Mouse (Mus musculus) retina, embryonic 14.5 days (tissue): ENCODE results near the gene Mettl16.
A peak's percentile ranks its signal among the peaks of the same experiment; 100 is the strongest.
"Not testable (repeated sequence)": the region's sequence is repeated elsewhere in the genome, so short reads cannot be mapped to it uniquely, and the experiment has no call there.

Experiments
- DNase-seq: peaks from one replicate; pipeline ENCODE4 v3.0.0-alpha.2; 2015; ENCODE audit warnings: low spot score

The Mettl16 gene

GRCm38 (mm10) chr11:74792874-74793273 lies 22.2 kb downstream of the Mettl16 start:
- no peak for DNase-seq

- no peak for DNase-seq
Measured at GRCm38 (mm10) chr11:74800658-74801057, 30.0 kb downstream of the Mettl16 start.

- no peak for DNase-seq
Measured at GRCm38 (mm10) chr11:74804081-74804627, 33.5 kb downstream of the Mettl16 start.

GRCm38 (mm10) chr11:74807246-74807882 lies 36.7 kb downstream of the Mettl16 start:
- no peak for DNase-seq

- DNase-seq, result no peak
Measured at GRCm38 (mm10) chr11:74808251-74808853, 37.7 kb downstream of the Mettl16 start.

GRCm38 (mm10) chr11:74810134-74810533 lies 39.5 kb downstream of the Mettl16 start:
- DNase-seq, result no peak

GRCm38 (mm10) chr11:74811027-74811426 lies 40.4 kb downstream of the Mettl16 start:
- DNase-seq, result not testable (repeated sequence)

- no peak for DNase-seq
Measured at GRCm38 (mm10) chr11:74811538-74811937, 40.9 kb downstream of the Mettl16 start.

- DNase-seq, result no peak
Measured at GRCm38 (mm10) chr11:74815795-74816194, 45.2 kb downstream of the Mettl16 start.

- no peak for DNase-seq
Measured at GRCm38 (mm10) chr11:74820921-74821320, 50.3 kb downstream of the Mettl16 start.

- DNase-seq, result peak; percentile 68
Measured at GRCm38 (mm10) chr11:74821463-74821862, 50.8 kb downstream of the Mettl16 start.

GRCm38 (mm10) chr11:74822746-74823440 lies 52.3 kb downstream of the Mettl16 start:
- no peak for DNase-seq

GRCm38 (mm10) chr11:74826151-74826550 lies 55.5 kb downstream of the Mettl16 start:
- no peak for DNase-seq

- DNase-seq, result no peak
Measured at GRCm38 (mm10) chr11:74826702-74827101, 56.1 kb downstream of the Mettl16 start.

GRCm38 (mm10) chr11:74827791-74828403 lies 57.3 kb downstream of the Mettl16 start:
- no peak for DNase-seq

- DNase-seq, result no peak
Measured at GRCm38 (mm10) chr11:74828404-74828931, 57.8 kb downstream of the Mettl16 start.

GRCm38 (mm10) chr11:74828965-74829550 lies 58.4 kb downstream of the Mettl16 start:
- DNase-seq, result no peak

- DNase-seq, result peak; percentile 87
Measured at GRCm38 (mm10) chr11:74829812-74830211, 59.2 kb downstream of the Mettl16 start.

GRCm38 (mm10) chr11:74830256-74831161 lies 59.9 kb downstream of the Mettl16 start, which contains the start of gene Mnt:
Gene Mnt (plus strand): TSS chr11:74830920.
- DNase-seq, result peak; percentile 98

- DNase-seq, result peak; percentile 71
Measured at GRCm38 (mm10) chr11:74831191-74831605, 60.6 kb downstream of the Mettl16 start.
